Mouse (Mus musculus) layer of hippocampus, postnatal 36 days (tissue): ENCODE data around the gene Lce3b. TPM values are rescaled to one million over a fixed set of nuclear protein-coding genes. Genes with fewer than 3 reads are reported as not detected.

ENCODE experiments used
- DNase-seq, 2 experiments: peaks; one replicate each; pipeline ENCODE4 v3.0.0; 2022
- total RNA-seq, 2 experiments: library from RNA; stranded (reverse); gene quantifications; 2 replicates each; pipeline ENCODE4 v1.2.3; 2021

Gene Lce3b
- total RNA-seq, result not detected

DNA sequence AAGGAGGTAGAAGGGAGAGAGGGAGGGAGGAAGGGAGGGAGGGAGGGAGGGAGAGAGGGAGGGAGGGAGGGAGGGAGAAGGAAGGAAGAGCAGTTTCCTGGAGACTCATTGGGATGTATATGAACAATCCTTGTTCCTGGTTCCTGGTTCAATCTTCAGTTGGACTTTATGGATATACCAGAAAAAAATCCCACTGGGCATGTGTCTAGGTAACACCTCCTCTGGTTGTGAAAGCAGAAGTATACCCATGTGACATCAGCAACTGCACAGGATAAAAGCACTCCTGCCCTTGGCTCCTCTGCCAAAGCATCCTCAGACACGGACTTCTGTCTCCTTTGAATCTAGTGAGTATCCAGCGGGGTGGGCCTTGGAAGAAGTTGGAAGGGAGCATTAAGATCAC is at the start of gene Lce3b:
TSS of gene Lce3b (plus strand) at position 301 of the 400 bp plus-strand sequence.
- DNase-seq, result no peak

DNA sequence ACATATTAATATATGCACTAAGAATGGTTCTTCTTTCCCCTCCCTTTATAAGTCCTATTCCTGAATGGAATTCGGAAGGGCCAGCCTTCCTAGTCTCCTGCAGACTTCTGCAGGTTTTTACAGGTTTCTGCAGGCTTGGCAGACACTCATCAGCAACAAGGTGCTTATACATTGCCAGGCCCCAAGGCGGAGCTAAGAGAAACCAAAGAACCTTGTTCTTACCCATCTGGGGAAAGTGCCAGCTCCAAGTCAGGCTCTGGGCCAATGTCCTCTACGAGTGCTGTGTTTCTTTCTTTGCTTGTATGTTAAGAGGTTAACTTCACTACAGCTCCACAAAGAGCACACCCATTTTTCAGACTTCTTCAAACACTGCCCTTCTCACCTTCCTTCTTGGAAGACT is 38.7 kb upstream of the Lce3b start:
- DNase-seq, result no peak

DNA sequence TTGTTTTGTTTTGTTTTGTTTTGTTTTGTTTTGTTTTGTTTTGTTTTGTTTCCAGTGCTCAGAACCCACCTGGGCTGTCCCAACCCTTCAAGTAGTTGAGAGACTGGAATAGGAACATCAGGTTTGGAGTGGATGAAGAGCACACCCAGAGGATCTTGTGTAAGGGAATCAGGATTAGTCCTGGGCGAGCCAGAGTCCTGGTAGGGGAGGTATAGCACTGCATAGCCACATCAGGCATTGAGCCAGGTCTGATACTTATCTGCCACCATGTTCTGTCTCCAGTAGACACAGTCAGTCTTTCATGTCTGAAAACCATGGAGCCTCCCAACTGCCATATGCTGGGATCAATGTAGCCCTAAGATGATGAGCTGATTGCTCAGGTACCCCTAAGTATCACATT is 38.3 kb upstream of the Lce3b start:
- no peak for DNase-seq

DNA sequence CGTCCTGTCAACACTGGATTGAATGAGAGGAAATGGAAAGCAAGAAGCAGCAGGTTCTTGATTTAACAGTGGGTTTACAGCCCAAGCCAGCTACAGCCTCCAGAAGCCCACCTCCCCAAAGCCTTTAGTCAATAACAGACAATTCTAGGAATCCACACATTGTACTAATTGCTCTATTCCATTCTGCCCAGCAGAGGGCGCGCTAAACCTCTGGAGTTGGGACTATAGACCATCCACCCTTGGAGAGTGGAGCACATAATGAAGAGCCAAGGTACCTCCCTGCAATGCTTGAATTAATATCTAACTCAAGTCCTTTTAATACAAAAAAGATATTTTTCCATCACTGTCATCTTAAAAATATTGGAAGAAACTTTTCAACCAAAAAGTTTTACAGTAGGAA is 29.8 kb upstream of the Lce3b start:
- DNase-seq, result peak; percentile 7

DNA sequence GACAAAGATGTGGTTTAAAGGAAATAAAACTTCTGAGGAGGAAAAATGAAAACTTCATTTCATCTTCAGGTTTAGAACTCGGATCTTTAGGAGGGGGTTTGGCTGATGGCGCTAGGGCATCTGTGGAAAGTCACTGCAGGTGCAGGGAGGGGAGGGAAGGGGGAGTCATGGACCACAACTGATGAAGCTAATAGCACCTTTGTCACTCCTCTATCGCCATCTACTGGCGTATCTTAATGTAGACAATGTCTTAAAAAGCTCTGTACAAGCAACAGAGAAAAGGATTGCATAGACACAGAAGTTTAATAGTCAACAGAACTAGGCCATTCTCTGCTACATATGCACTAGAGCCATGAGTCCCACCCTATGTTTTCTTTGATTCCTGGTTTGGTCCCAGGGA is 29.1 kb upstream of the Lce3b start:
- DNase-seq, result no peak

- no peak for DNase-seq
Measured at GRCm38 (mm10) chr3:92905182-92905581, 27.6 kb upstream of the Lce3b start.

DNA sequence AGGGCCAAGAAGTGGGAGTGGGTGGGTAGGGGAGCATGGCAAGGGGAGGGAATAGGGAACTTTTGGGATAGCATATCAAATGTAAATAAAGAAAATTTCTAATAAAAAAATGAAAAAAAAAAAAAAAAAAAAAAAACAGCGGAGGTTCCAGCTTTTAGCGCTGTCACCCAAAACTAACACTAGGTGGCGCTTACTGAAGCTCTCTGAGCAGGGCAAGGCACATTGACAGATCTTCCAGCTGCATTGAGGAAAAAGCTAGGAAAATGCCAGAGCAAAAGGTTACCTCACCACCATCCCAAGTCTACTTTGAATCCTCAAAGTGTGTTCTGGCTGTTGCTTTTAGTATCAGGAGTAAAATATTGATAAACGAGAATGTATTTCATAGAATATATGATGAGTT is 25.2 kb upstream of the Lce3b start:
- DNase-seq, result no peak

GRCm38 (mm10) chr3:92920364-92920763 is 12.4 kb upstream of the Lce3b start:
- DNase-seq, result peak in 1 of 2 experiments; percentile 21

- DNase-seq, result no peak
Measured at GRCm38 (mm10) chr3:92926130-92926529, 6.6 kb upstream of the Lce3b start, which contains the start of gene Lce3a. Gene Lce3a, minus strand, starts transcription at chr3:92926230.

- no peak for DNase-seq
Measured at GRCm38 (mm10) chr3:92944186-92944585, 11.4 kb downstream of the Lce3b start, which contains the start of gene Lce3c. Gene Lce3c, plus strand, starts transcription at chr3:92944486.

GRCm38 (mm10) chr3:92957090-92957489 is 24.3 kb downstream of the Lce3b start, which contains the start of gene Lce3d:
Gene Lce3d, plus strand, starts transcription at chr3:92957390.
- no peak for DNase-seq

DNA sequence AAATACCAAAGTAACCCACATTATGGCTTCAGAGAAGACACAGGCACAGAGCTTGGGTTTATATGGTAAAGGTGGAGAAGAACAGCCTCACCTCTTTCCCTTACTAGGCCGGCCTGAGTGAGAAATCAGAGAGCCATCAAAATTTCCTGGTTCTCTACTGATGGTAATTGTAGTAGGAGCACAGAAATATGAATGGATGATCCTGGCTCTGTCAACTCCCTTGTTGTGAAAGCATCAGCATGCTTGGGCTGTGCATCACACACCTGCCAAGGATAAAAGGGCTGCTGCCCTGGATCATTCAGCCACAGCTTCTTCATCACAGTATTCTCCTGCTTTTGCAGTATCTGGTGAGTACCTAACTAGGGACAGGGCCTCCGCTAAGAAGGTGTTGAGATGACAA is 34.0 kb downstream of the Lce3b start, which contains the start of gene Lce3e:
TSS of gene Lce3e (plus strand) at position 301 of the 400 bp plus-strand sequence.
- no peak for DNase-seq

DNA sequence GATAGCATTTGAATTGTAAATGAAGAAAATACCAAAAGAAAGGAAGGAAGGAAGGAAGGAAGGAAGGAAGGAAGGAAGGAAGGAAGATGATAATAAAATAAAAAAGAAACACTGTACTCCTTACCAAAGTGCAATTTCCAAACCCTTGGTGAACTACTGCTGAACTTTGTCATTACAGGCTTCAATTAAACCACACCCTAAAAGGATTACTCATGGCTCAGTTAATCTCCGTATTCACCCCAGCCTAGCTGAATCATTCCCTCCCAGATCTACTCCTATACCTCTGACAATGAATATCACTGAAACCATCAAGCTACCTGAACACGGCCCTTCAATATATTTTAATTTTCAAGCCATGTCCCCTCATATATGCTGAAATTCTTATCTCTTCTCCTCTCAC is 45.7 kb downstream of the Lce3b start:
- no peak for DNase-seq

Other genes starting within 250 kb of the Lce3b start
- gene Lce1d, start 245.8 kb upstream of the Lce3b start, total RNA-seq, result not detected
- not detected for gene Lce1e, start 223.9 kb upstream of the Lce3b start, total RNA-seq
- gene Lce1f, start 212.6 kb upstream of the Lce3b start, total RNA-seq, result not detected
- not detected for gene Gm38119, start 193.9 kb upstream of the Lce3b start, total RNA-seq
- gene Lce1g, start 180.6 kb upstream of the Lce3b start, total RNA-seq, result not detected
- gene Lce1h, start 167.9 kb upstream of the Lce3b start, total RNA-seq, result not detected
- not detected for gene Lce1i, start 154.1 kb upstream of the Lce3b start, total RNA-seq
- gene Lce1j, start 142.5 kb upstream of the Lce3b start, total RNA-seq, result not detected
- gene Lce1k, start 125.1 kb upstream of the Lce3b start, total RNA-seq, result not detected
- gene Kprp, start 105.7 kb upstream of the Lce3b start, total RNA-seq, result not detected
- gene Lce1l, start 81.7 kb upstream of the Lce3b start, total RNA-seq, result not detected
- not detected for gene 2310050C09Rik, start 62.8 kb upstream of the Lce3b start, total RNA-seq
- not detected for gene Lce3a, start 6.7 kb upstream of the Lce3b start, total RNA-seq
- not detected for gene Lce3c, start 11.5 kb downstream of the Lce3b start, total RNA-seq
- gene Lce3d, start 24.4 kb downstream of the Lce3b start, total RNA-seq, result not detected
- not detected for gene Lce3e, start 34.1 kb downstream of the Lce3b start, total RNA-seq
- gene Lce3f, start 59.2 kb downstream of the Lce3b start, total RNA-seq, result not detected
- not detected for gene Crct1, start 82.7 kb downstream of the Lce3b start, total RNA-seq
- not detected for gene Lce1m, start 86.1 kb downstream of the Lce3b start, total RNA-seq
- gene Gm4858, start 135.8 kb downstream of the Lce3b start, total RNA-seq, result not detected
- not detected for gene Crnn, start 211.8 kb downstream of the Lce3b start, total RNA-seq